Mouse (Mus musculus) limb, embryonic 12.5 days (tissue): ENCODE measurements around the gene Ppp4r1. TPM values are rescaled to one million over a fixed set of nuclear protein-coding genes. Genes with fewer than 3 reads are reported as not detected.
A peak's percentile ranks its signal among the peaks of the same experiment; 100 is the strongest.

Experiments
- ATAC-seq: fragments of 200-750 bp; cut with Nextera tagmentation; 2 replicates; pipeline ENCODE4 v1.8.0; 2017; ENCODE audit warnings: low read depth, moderate TSS enrichment; ENCODE audit not compliant: insufficient number of reproducible peaks, insufficient read depth, low FRiP score, low TSS enrichment
- H3K27ac ChIP-seq: fragments of 300-500 bp; sonication (generic); 2 replicates; pipeline ENCODE4 v1.5.1; 2016; ENCODE audit warnings: mild to moderate bottlenecking, moderate library complexity
- H3K27me3 ChIP-seq: fragments of 300-500 bp; sonication (generic); 2 replicates; pipeline ENCODE4 v1.6.1; 2016; ENCODE audit warnings: mild to moderate bottlenecking, moderate library complexity
- H3K36me3 ChIP-seq: fragments of 300-500 bp; sonication (generic); 2 replicates; pipeline ENCODE4 v1.6.1; 2016; ENCODE audit warnings: mild to moderate bottlenecking, moderate library complexity
- H3K4me1 ChIP-seq: fragments of 300-500 bp; sonication (generic); replicated peaks from 2 replicates; pipeline ENCODE4 v1.6.1; 2016
- H3K4me2 ChIP-seq: fragments of 300-500 bp; sonication (generic); 2 replicates; pipeline ENCODE4 v1.6.1; 2016; ENCODE audit warnings: mild to moderate bottlenecking, moderate library complexity
- H3K4me3 ChIP-seq: fragments of 300-500 bp; sonication (generic); replicated peaks from 2 replicates; pipeline ENCODE4 v1.5.1; 2016; ENCODE audit warnings: mild to moderate bottlenecking
- H3K9ac ChIP-seq: fragments of 300-500 bp; sonication (generic); replicated peaks from 2 replicates; pipeline ENCODE4 v1.6.1; 2016; ENCODE audit warnings: mild to moderate bottlenecking, moderate library complexity
- H3K9me3 ChIP-seq: fragments of 300-500 bp; sonication (generic); 2 replicates; pipeline ENCODE4 v1.6.1; 2016; ENCODE audit warnings: mild to moderate bottlenecking, moderate library complexity
- WGBS: fragments of 180-500 bp; shearing (Covaris S2); methylation state at CpG from one replicate; pipeline ENCODE4 v1.1.7; 2016; 5-methylcytosine and 5-hydroxymethylcytosine counted together
- polyA plus RNA-seq: library from polyadenylated mRNA; unstranded; fragments of >200 nt; fragmentation: Nextera tagmentation; extraction: Ambion mirVana; gene quantifications from 2 replicates; pipeline ENCODE4 v1.2.1, GENCODE M21; 2016

Gene Ppp4r1
- polyA plus RNA-seq, 1 experiment from 2014 or later: 63.9 TPM

DNA sequence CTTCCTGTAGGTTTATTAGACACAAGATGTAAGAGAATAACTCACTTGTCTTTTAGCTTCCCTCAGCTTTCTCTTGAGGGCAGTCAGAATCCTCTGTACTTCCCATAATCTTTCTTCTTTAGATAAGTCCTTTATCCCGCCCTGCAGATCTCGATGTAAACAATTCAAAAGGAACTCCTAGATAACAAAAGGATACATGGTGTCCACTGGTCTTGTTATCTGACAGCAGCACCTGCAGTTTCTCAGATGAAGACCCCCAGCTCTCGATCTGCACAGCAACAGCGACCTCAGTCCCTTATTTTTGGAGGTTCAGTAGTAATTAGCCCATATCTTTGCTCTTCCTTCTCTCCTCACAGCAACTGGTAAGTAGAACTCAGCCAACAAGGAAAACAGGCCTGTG, 75.2 kb downstream of the Ppp4r1 start:
- Histone ChIP-seq H3K27me3 (no peaks in the 10 kb centered on the region), H3K4me2 (no peak overlapping the region), H3K36me3 (peaks cover 67% of the 10 kb centered on the region), H3K4me3 (no peak overlapping the region), H3K4me1 (no peaks in the 10 kb centered on the region), H3K9ac (no peak overlapping the region), H3K27ac (no peak overlapping the region), H3K9me3 (0 out of 2 replicates have a peak, but pooled peaks cover 4% of the 10 kb centered on the region)
- no peak for ATAC-seq
- WGBS: 85% methylated on average over 4 of the region's 4 CpGs

DNA sequence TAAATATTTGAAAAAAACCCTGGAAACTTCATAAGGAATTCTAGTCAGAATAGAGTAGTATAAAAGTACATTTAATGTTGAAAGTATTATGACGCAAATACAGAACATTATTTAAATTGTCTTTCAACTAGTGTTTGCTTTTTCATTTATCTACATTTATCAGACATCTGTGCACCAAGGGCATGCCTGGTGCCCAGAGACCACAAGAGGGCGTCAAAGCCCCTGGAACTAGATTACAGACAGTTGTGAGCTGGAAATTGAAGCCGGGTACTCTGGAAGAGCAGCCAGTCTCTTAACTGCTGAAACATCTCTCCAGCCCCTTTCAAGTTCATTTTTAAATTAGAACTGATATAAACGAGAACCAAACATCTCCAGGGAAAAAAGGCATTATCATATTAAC, 80.2 kb downstream of the Ppp4r1 start:
- Histone ChIP-seq H3K9ac (no peak overlapping the region), H3K9me3 (no peaks in the 10 kb centered on the region), H3K27ac (no peak overlapping the region), H3K36me3 (peaks cover 46% of the 10 kb centered on the region), H3K4me1 (no peaks in the 10 kb centered on the region), H3K4me3 (no peak overlapping the region), H3K4me2 (no peak overlapping the region), H3K27me3 (no peaks in the 10 kb centered on the region)
- 58% methylated on average over 4 of the region's 4 CpGs for WGBS
- ATAC-seq: no peak

DNA sequence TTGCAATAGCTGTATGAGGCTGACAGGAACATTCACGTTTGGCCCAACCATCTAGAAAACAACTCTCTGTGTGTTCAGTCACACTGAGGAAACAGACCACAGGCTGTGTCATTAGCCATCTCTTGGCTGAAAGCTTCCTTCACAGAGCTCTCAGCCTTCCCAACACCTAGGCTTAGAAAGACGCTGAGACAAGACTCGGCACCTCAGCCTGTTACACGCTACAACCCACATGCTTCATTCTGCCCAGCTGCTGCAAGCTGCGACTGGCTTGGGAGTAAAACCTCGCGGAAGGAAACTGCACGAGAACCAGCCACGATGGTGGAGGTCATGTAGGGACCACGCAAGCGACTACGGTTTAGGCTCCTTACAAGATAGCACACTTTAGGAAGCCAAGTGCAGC, 81.5 kb downstream of the Ppp4r1 start:
- H3K27me3 ChIP-seq: no peaks in the 10 kb centered on the region
- no peaks in the 10 kb centered on the region for H3K9me3 ChIP-seq
- H3K9ac ChIP-seq: no peak overlapping the region
- no peaks in the 10 kb centered on the region for H3K4me1 ChIP-seq
- H3K4me2 ChIP-seq: no peak overlapping the region
- H3K27ac ChIP-seq: no peak overlapping the region
- no peak overlapping the region for H3K4me3 ChIP-seq
- peaks cover 38% of the 10 kb centered on the region for H3K36me3 ChIP-seq
- 94% methylated on average over 12 of the region's 12 CpGs for WGBS
- ATAC-seq: no peak

DNA sequence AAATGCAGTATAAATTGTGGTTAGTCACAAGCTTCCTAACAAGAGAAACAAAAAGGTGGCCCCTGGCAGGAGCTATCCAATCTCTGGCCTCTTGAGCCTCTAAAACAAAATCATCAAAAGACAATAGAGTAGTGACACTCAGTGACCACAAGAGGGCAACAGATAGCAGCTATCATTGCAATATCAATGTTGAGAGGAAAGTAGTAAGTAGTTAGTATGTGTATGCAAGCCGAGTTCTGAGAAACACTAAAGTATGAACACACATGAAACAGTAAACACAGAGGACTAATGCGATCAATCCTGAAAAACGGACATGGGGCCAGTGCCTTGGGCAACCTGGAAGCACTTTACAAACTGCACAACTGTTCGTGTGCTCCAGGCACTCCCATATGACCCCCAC, 82.4 kb downstream of the Ppp4r1 start:
- no peaks in the 10 kb centered on the region for H3K9me3 ChIP-seq
- peak; percentile 48; the same call in 1 of the 2 replicates for ATAC-seq
- H3K9ac ChIP-seq: no peak overlapping the region
- H3K4me3 ChIP-seq: no peak overlapping the region
- no peak overlapping the region for H3K27ac ChIP-seq
- H3K27me3 ChIP-seq: no peaks in the 10 kb centered on the region
- H3K36me3 ChIP-seq: peaks cover 32% of the 10 kb centered on the region
- H3K4me2 ChIP-seq: no peak overlapping the region
- 53% methylated on average over 4 of the region's 4 CpGs for WGBS
- no peaks in the 10 kb centered on the region for H3K4me1 ChIP-seq

DNA sequence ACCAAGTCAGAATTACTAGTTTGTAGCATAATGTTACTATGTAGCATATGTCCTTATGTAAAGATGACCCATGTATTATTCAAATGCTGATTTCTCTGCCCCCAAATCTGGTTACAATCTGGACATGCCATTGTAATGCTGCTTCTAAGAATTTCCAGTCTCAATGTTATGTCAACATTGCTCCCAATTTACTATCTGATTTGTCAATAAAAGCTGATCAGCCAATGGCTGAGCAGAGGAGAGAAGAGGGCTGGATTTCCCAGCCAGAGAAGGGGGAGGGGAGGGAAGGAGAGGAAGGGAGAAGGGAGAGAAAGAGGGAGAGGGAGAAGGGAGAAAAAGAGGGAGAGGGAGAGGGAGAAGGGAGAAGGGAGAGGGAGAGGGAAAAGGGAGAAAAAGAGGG, 82.9 kb downstream of the Ppp4r1 start:
- Histone ChIP-seq H3K4me2 (no peak overlapping the region), H3K4me1 (no peaks in the 10 kb centered on the region), H3K9ac (no peak overlapping the region), H3K4me3 (no peak overlapping the region), H3K9me3 (0 out of 2 replicates have a peak, but pooled peaks cover 1% of the 10 kb centered on the region), H3K27ac (no peak overlapping the region), H3K27me3 (no peaks in the 10 kb centered on the region), H3K36me3 (peaks cover 32% of the 10 kb centered on the region)
- ATAC-seq: no peak

- Histone ChIP-seq H3K36me3 (peaks cover 28% of the 10 kb centered on the region), H3K27ac (no peak overlapping the region), H3K9ac (no peak overlapping the region), H3K27me3 (no peaks in the 10 kb centered on the region), H3K4me3 (no peak overlapping the region), H3K4me1 (no peaks in the 10 kb centered on the region), H3K4me2 (no peak overlapping the region), H3K9me3 (0 out of 2 replicates have a peak, but pooled peaks cover 3% of the 10 kb centered on the region)
- ATAC-seq: no peak
- 77% methylated on average over 3 of the region's 3 CpGs for WGBS
Measured at GRCm38 (mm10) chr17:65866201-65866600, 83.8 kb downstream of the Ppp4r1 start.

GRCm38 (mm10) chr17:65867996-65868395, 85.6 kb downstream of the Ppp4r1 start:
- Histone ChIP-seq H3K27ac (no peak overlapping the region), H3K36me3 (peaks cover 24% of the 10 kb centered on the region), H3K9ac (no peak overlapping the region), H3K4me3 (no peak overlapping the region), H3K27me3 (no peaks in the 10 kb centered on the region), H3K9me3 (0 out of 2 replicates have a peak, but pooled peaks cover 3% of the 10 kb centered on the region), H3K4me2 (no peak overlapping the region), H3K4me1 (peaks cover 10% of the 10 kb centered on the region)
- no peak for ATAC-seq
- WGBS: 90% methylated on average over 5 of the region's 5 CpGs

- Histone ChIP-seq H3K27ac (no peak overlapping the region), H3K36me3 (peaks cover 13% of the 10 kb centered on the region; the same call in 1 of the 2 replicates), H3K9ac (no peak overlapping the region), H3K27me3 (no peaks in the 10 kb centered on the region), H3K4me3 (no peak overlapping the region), H3K4me1 (peaks cover 14% of the 10 kb centered on the region), H3K9me3 (0 out of 2 replicates have a peak, but pooled peaks cover 3% of the 10 kb centered on the region), H3K4me2 (no peak overlapping the region)
- ATAC-seq: no peak
- 86% methylated on average over 10 of the region's 10 CpGs for WGBS
Measured at GRCm38 (mm10) chr17:65869720-65870119, 87.3 kb downstream of the Ppp4r1 start.

- WGBS: 46% methylated on average over 4 of the region's 4 CpGs
- H3K9ac ChIP-seq: no peak overlapping the region
- H3K4me1 ChIP-seq: peaks cover 14% of the 10 kb centered on the region
- H3K27ac ChIP-seq: no peak overlapping the region
- ATAC-seq: no peak
- H3K4me2 ChIP-seq: no peak overlapping the region
- 0 out of 2 replicates have a peak, but pooled peaks cover 3% of the 10 kb centered on the region for H3K9me3 ChIP-seq
- peaks cover 13% of the 10 kb centered on the region; the same call in 1 of the 2 replicates for H3K36me3 ChIP-seq
- no peak overlapping the region for H3K4me3 ChIP-seq
- H3K27me3 ChIP-seq: no peaks in the 10 kb centered on the region
Measured at GRCm38 (mm10) chr17:65870146-65870545, 87.8 kb downstream of the Ppp4r1 start.

DNA sequence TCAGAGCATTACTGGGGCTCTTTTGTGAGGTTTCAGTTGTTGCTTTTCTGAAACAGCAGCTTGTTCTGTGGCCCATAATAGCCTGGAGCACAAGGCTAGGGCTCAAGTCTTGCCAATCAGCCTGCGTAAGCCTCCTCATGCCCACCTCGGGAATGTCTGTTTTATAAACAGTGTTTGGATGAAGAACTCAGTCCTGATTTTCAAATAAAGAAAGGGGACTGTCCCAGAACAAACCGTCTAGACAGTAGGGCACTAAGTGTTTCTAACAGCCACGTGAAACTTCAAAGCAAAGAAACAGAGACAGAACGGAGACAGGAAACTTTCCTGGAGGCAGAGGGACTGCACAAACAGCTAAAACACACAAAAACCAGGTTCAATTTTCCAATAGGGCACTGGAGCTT, 89.3 kb downstream of the Ppp4r1 start:
- H3K9ac ChIP-seq: no peak overlapping the region
- ATAC-seq: no peak

GRCm38 (mm10) chr17:65872051-65872450, 89.7 kb downstream of the Ppp4r1 start:
- 65% methylated on average over 6 of the region's 6 CpGs for WGBS
- peaks cover 8% of the 10 kb centered on the region; the same call in 1 of the 2 replicates for H3K36me3 ChIP-seq
- H3K27ac ChIP-seq: no peak overlapping the region

More for the DNA sequence above, 89.3 kb downstream of the Ppp4r1 start:
- Histone ChIP-seq H3K4me3 (no peak overlapping the region), H3K9me3 (0 out of 2 replicates have a peak, but pooled peaks cover 3% of the 10 kb centered on the region), H3K27ac (peak overlapping the region; percentile 51; the same call in 1 of the 2 replicates), H3K36me3 (peaks cover 12% of the 10 kb centered on the region; the same call in 1 of the 2 replicates), H3K4me2 (no peak overlapping the region), H3K27me3 (no peaks in the 10 kb centered on the region), H3K4me1 (peaks cover 14% of the 10 kb centered on the region)
- 32% methylated on average over 5 of the region's 5 CpGs for WGBS

DNA sequence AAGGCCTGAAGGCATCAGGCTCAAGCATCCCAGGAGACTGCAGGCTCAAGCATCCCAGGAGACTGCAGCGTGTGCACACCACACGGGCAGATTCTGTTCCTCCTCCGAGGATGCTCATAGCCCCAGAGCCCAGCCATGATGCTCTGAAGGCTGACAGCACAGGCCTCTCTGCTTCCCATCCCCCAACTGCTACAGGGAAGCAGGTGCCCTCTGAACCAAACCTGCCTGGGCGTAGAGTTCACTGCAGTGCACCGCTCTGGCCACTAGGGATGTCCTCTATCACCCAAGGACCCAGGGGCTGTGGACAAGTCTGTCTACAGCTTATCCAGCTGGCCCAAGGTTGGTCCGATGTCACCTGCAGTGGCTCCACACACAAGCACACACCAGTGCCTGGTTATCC, 90.3 kb downstream of the Ppp4r1 start:
- H3K4me1 ChIP-seq: peaks cover 18% of the 10 kb centered on the region
- no peaks in the 10 kb centered on the region for H3K27me3 ChIP-seq
- no peak overlapping the region for H3K4me2 ChIP-seq
- no peak for ATAC-seq
- H3K4me3 ChIP-seq: no peak overlapping the region
- H3K27ac ChIP-seq: no peak overlapping the region
- 0 out of 2 replicates have a peak, but pooled peaks cover 3% of the 10 kb centered on the region for H3K9me3 ChIP-seq
- 38% methylated on average over 6 of the region's 6 CpGs for WGBS
- 0 out of 2 replicates have a peak, but pooled peaks cover 2% of the 10 kb centered on the region for H3K36me3 ChIP-seq
- H3K9ac ChIP-seq: no peak overlapping the region

More at GRCm38 (mm10) chr17:65872051-65872450, 89.7 kb downstream of the Ppp4r1 start:
- Histone ChIP-seq H3K4me3 (no peak overlapping the region), H3K4me2 (no peak overlapping the region), H3K9ac (no peak overlapping the region), H3K4me1 (peaks cover 16% of the 10 kb centered on the region), H3K27me3 (no peaks in the 10 kb centered on the region), H3K9me3 (0 out of 2 replicates have a peak, but pooled peaks cover 3% of the 10 kb centered on the region)
- ATAC-seq: no peak
